Mouse (Mus musculus): ENCODE results near the gene Arsb.

Arsb gene

GRCm38 (mm10) chr13:93989736-93990611 lies 218.5 kb downstream of the Arsb start:
- peak; percentile 8 to 36 for DNase-seq

GRCm38 (mm10) chr13:93990841-93991240 lies 219.4 kb downstream of the Arsb start:
- DNase-seq = no peak

- no peak for DNase-seq
These were observed 221.0 kb downstream of the Arsb start for GRCm38 (mm10) chr13:93992342-93992882.
